Mouse (Mus musculus) neural tube, embryonic 13.5 days (tissue): ENCODE measurements around the gene Tmprss11f. TPM values are rescaled to one million over a fixed set of nuclear protein-coding genes. Genes with fewer than 3 reads are reported as not detected.

Experiments used
- ATAC-seq: fragments of 200-750 bp; cut with Nextera tagmentation; 2 replicates; pipeline ENCODE4 v1.8.0; 2017; ENCODE audit warnings: low read depth, mild to moderate bottlenecking, moderate TSS enrichment, moderate library complexity
- H3K27ac ChIP-seq: fragments of 300-500 bp; sonication (generic); replicated peaks from 2 replicates; pipeline ENCODE4 v1.5.1; 2015; ENCODE audit warnings: moderate library complexity, mild to moderate bottlenecking, inconsistent platforms
- H3K27me3 ChIP-seq: fragments of 300-500 bp; sonication (generic); 2 replicates; pipeline ENCODE4 v1.6.1; 2015; ENCODE audit warnings: mild to moderate bottlenecking, inconsistent platforms
- H3K36me3 ChIP-seq: fragments of 300-500 bp; sonication (generic); 2 replicates; pipeline ENCODE4 v1.6.1; 2015; ENCODE audit warnings: mild to moderate bottlenecking, inconsistent platforms
- H3K4me1 ChIP-seq: fragments of 300-500 bp; sonication (generic); replicated peaks from 2 replicates; pipeline ENCODE4 v1.6.1; 2015; ENCODE audit warnings: inconsistent platforms
- H3K4me2 ChIP-seq: fragments of 300-500 bp; sonication (generic); 2 replicates; pipeline ENCODE4 v1.6.1; 2015; ENCODE audit warnings: inconsistent platforms, mild to moderate bottlenecking, moderate library complexity
- H3K4me3 ChIP-seq: fragments of 300-500 bp; sonication (generic); 2 replicates; pipeline ENCODE4 v1.5.1; 2015; ENCODE audit warnings: mild to moderate bottlenecking, inconsistent platforms
- H3K9ac ChIP-seq: fragments of 300-500 bp; sonication (generic); 2 replicates; pipeline ENCODE4 v1.6.1; 2015; ENCODE audit warnings: moderate library complexity, mild to moderate bottlenecking, inconsistent platforms
- H3K9me3 ChIP-seq: fragments of 300-500 bp; sonication (generic); 2 replicates; pipeline ENCODE4 v1.6.1; 2016; ENCODE audit warnings: inconsistent platforms
- WGBS: fragments of 180-500 bp; shearing (Covaris S2); methylation state at CpG from one replicate; pipeline ENCODE4 v1.1.7; 2015; 5-methylcytosine and 5-hydroxymethylcytosine counted together
- polyA plus RNA-seq: library from polyadenylated mRNA; unstranded; fragments of >200 nt; fragmentation: Nextera tagmentation; extraction: Ambion mirVana; gene quantifications from 2 replicates; pipeline ENCODE4 v1.2.1, GENCODE M21; 2015

Gene Tmprss11f
- polyA plus RNA-seq, 1 experiment from 2014 or later = not detected

DNA sequence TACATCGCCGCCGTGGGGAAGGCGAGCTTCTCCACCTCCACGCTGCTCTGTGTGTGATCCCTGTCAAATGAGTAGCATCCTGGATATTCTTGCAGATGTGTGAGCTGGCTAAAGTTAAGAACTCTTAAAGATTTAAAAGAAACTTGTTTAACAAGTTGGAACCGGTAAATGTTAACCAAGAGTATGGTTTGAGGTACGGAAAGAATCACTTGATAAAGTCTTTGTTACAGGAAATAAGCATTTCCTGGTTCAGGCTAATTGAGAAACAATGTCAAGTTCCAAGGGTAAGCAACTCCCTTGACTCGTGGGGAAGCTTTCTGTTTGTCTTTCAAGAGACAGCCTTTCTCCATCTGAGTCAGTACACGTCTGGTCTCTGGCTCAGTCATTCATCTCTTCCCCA, 113.7 kb downstream of the Tmprss11f start, which contains the start of gene Tmprss11g:
Gene Tmprss11g (minus strand): TSS at position 101 of the 400 bp plus-strand sequence.
- no peaks in the 10 kb centered on the region for H3K9me3 ChIP-seq
- H3K27ac ChIP-seq = no peak within 1 kb of the TSS
- no peaks in the 10 kb centered on the region for H3K27me3 ChIP-seq
- 85% methylated on average over 9 of the region's 9 CpGs for WGBS
- H3K36me3 ChIP-seq = no peaks in the 10 kb centered on the region
- no peak within 1 kb of the TSS for H3K4me2 ChIP-seq
- ATAC-seq = no peak
- no peaks in the 10 kb centered on the region for H3K4me1 ChIP-seq
- H3K4me3 ChIP-seq = no peak within 1 kb of the TSS
- H3K9ac ChIP-seq = no peak within 1 kb of the TSS

DNA sequence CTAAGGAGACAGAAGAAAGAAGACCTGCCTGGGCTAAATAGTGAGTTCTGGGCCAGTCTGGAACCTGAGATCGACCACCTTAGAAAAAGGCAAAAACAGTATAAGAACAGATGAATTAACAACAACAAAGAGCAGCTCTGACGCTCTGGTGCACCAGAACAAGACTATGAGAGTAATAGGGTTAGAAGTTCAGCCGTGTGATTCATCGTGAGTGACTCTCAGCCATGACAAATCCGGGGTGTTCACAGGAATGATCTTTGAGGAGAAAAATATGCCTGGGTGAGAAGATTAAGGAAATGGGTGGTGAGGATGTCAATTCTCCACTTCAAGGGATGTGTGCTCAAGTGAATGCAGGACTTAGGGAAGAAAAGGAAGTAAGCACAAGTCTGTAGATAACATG, 120.7 kb downstream of the Tmprss11f start:
- Histone ChIP-seq H3K4me2 (no peak overlapping the region), H3K4me3 (no peak overlapping the region), H3K27me3 (no peaks in the 10 kb centered on the region), H3K9me3 (no peaks in the 10 kb centered on the region), H3K4me1 (no peaks in the 10 kb centered on the region), H3K27ac (no peak overlapping the region), H3K36me3 (no peaks in the 10 kb centered on the region), H3K9ac (no peak overlapping the region)
- 50% methylated on average over 5 of the region's 5 CpGs for WGBS
- ATAC-seq = no peak

DNA sequence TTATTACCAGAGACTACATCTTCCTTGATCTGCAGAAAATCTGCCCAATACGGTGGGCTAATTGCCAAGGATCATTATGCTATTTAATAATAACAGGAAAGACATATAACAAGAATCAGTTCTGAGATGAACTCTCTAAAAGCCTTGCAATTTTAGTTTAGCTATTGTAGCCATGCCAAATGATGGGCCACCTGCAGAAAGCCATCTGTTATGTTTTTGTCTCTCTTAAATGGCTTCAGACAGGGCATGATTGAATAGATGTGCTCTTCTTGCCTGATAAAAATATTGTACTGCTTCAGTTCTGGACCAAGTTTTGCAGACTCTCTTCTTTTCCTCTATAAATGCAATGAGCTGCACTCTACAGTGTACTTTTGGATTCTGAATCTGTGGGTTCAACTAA, 138.8 kb downstream of the Tmprss11f start:
- ATAC-seq = no peak
- WGBS = 89% methylated on average over 1 of the region's 1 CpGs

DNA sequence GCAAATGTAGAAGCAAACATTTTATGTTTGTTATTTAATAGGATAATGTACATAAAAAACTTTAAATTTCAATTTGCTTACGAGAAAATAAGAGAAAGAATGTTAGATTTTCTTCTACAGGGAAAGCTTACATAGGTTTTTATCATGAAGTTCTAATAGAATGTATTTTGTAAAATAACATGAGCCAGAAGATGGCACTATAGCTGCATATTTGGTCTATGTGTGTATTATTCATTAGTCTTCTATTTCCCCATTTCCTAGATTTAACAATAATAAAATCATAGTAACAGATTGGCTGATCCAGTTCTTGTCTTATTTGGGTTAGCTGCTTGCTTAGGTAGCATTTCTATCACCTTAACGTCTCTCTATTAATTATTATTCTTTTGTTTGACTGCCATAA, 149.7 kb downstream of the Tmprss11f start:
- Histone ChIP-seq H3K27me3 (no peaks in the 10 kb centered on the region), H3K9ac (no peak overlapping the region), H3K9me3 (no peaks in the 10 kb centered on the region), H3K4me3 (no peak overlapping the region), H3K4me1 (no peaks in the 10 kb centered on the region), H3K4me2 (no peak overlapping the region), H3K36me3 (no peaks in the 10 kb centered on the region), H3K27ac (no peak overlapping the region)
- no peak for ATAC-seq
- 77% methylated on average over 2 of the region's 2 CpGs for WGBS

More for the DNA sequence above, 138.8 kb downstream of the Tmprss11f start:
- no peak overlapping the region for H3K9ac ChIP-seq
- H3K4me3 ChIP-seq = no peak overlapping the region
- no peak overlapping the region for H3K4me2 ChIP-seq
- H3K27me3 ChIP-seq = no peaks in the 10 kb centered on the region
- H3K4me1 ChIP-seq = no peaks in the 10 kb centered on the region
- H3K9me3 ChIP-seq = no peaks in the 10 kb centered on the region
- H3K27ac ChIP-seq = no peak overlapping the region
- H3K36me3 ChIP-seq = no peaks in the 10 kb centered on the region

DNA sequence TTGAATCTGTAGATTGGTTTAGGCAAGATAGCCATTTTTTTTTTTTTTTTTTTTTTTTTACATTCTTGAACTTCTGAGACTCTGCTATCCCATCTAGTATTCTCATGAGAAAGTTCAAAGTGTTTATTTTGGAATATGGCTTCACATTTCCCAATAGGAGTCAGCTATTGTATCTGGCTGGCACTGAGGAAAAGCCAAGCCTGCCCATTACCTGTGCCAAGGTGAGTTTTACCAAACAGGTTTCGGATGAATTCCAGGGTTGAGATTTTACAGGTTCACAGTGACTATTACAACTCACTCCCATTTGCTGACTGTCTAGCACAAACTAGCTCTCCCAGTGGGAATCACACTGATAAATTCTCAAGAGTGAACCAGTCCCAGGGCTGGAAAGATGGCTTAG, 150.2 kb downstream of the Tmprss11f start:
- ATAC-seq = no peak
- no peaks in the 10 kb centered on the region for H3K27me3 ChIP-seq
- no peaks in the 10 kb centered on the region for H3K36me3 ChIP-seq
- no peaks in the 10 kb centered on the region for H3K4me1 ChIP-seq
- no peak overlapping the region for H3K4me3 ChIP-seq
- H3K4me2 ChIP-seq = no peak overlapping the region
- no peaks in the 10 kb centered on the region for H3K9me3 ChIP-seq
- 88% methylated on average over 1 of the region's 1 CpGs for WGBS
- no peak overlapping the region for H3K27ac ChIP-seq
- H3K9ac ChIP-seq = no peak overlapping the region

DNA sequence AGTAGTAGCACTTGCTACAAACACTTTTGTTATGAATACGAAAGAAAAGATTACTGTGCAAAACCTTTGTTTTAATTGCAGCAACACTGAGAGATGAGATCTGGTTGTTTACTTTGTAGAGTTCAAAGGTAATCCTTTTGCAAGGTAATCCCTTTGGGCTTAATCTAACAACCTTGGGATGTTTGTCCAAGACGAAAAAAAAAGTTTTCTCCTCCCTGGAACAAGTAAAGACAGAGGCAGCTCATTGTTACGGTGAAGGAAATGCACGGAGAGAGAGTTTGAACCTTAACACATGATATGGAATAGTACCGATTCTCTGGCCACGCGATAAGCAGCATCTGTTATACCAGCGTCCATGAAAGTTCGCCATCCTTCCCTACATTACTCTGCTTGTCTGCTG, 158.4 kb downstream of the Tmprss11f start:
- WGBS = 88% methylated on average over 9 of the region's 9 CpGs
- Histone ChIP-seq H3K4me3 (no peak overlapping the region), H3K36me3 (no peaks in the 10 kb centered on the region), H3K9ac (no peak overlapping the region), H3K4me2 (no peak overlapping the region), H3K27ac (no peak overlapping the region), H3K27me3 (no peaks in the 10 kb centered on the region), H3K4me1 (no peaks in the 10 kb centered on the region), H3K9me3 (no peaks in the 10 kb centered on the region)
- ATAC-seq = no peak

Other genes with a start within 250 kb of the Tmprss11f start
- not detected in 2 replicates for gene Tmprss11a, start 163.4 kb downstream of the Tmprss11f start, polyA plus RNA-seq
- not detected in 2 replicates for gene Tmprss11g, start 113.8 kb downstream of the Tmprss11f start, polyA plus RNA-seq
- not detected in 2 replicates for gene Tmprss11b, start 43.9 kb upstream of the Tmprss11f start, polyA plus RNA-seq
- gene Tmprss11e, start 113.4 kb upstream of the Tmprss11f start, polyA plus RNA-seq = not detected in 2 replicates
- 36.8 and 41.7 TPM in 2 replicates for gene Ythdc1, start 171.8 kb upstream of the Tmprss11f start, polyA plus RNA-seq